Mouse (Mus musculus): ENCODE results near the gene Chil1. TPM values are rescaled to one million over a fixed set of nuclear protein-coding genes. Genes with fewer than 3 reads are reported as not detected.

Gene Chil1
- polyA plus RNA-seq, 1 experiment from 2014 or later = 19.3 TPM

- H3K9me3 ChIP-seq (ENCODE audit: low read length) = no peaks in the 10 kb centered on the region
- WGBS (ENCODE audit: insufficient replicate concordance) = 53% methylated on average over 11 of the region's 11 CpGs
- H3K36me3 ChIP-seq (replicated peaks; ENCODE audit: insufficient read depth, low read length) = no peaks in the 10 kb centered on the region
- peak overlapping the region; percentile 26 for H3K27ac ChIP-seq (ENCODE audit: low read depth)
- H3K4me3 ChIP-seq (ENCODE audit: low read depth, low read length) = no peak overlapping the region
- DNase-seq (peak; percentile 49), ATAC-seq (no peak)
- H3K27me3 ChIP-seq (ENCODE audit: insufficient read depth, low read length) = no peaks in the 10 kb centered on the region
- H3K4me2 ChIP-seq (ENCODE audit: low read depth, low read length) = no peak overlapping the region
- no peak for TF ChIP-seq EP300 (IDR thresholded peaks at IDR 0.05; ENCODE audit: low read depth)
- no peak for TF ChIP-seq CTCF (IDR thresholded peaks at IDR 0.05; ENCODE audit: low read depth)
- H3K9ac ChIP-seq (replicated peaks) = no peak overlapping the region
- peaks cover 26% of the 10 kb centered on the region for H3K4me1 ChIP-seq (ENCODE audit: insufficient read depth)
These were observed 34.0 kb downstream of the Chil1 start for GRCm38 (mm10) chr1:134215751-134216628.

GRCm38 (mm10) chr1:134216629-134216971 lies 34.6 kb downstream of the Chil1 start:
- Histone ChIP-seq H3K36me3 (replicated peaks; ENCODE audit: insufficient read depth, low read length) (no peaks in the 10 kb centered on the region), H3K9me3 (ENCODE audit: low read length) (no peaks in the 10 kb centered on the region), H3K4me1 (ENCODE audit: insufficient read depth) (peaks cover 32% of the 10 kb centered on the region), H3K27ac (ENCODE audit: low read depth) (peak overlapping the region; percentile 39; the same call in 1 of the 2 replicates), H3K9ac (replicated peaks) (no peak overlapping the region), H3K4me3 (ENCODE audit: low read depth, low read length) (no peak overlapping the region), H3K27me3 (ENCODE audit: insufficient read depth, low read length) (no peaks in the 10 kb centered on the region), H3K4me2 (ENCODE audit: low read depth, low read length) (no peak overlapping the region)
- 72% methylated on average over 2 of the region's 2 CpGs for WGBS (ENCODE audit: insufficient replicate concordance)
- TF ChIP-seq CTCF (IDR thresholded peaks at IDR 0.05; ENCODE audit: low read depth) = no peak
- TF ChIP-seq EP300 (IDR thresholded peaks at IDR 0.05; ENCODE audit: low read depth) = no peak
- DNase-seq (no peak), ATAC-seq (no peak)

GRCm38 (mm10) chr1:134217028-134217481 lies 35.1 kb downstream of the Chil1 start:
- peak; percentile 22; the same call in 1 of the 2 replicates for ATAC-seq
- Histone ChIP-seq H3K4me1 (ENCODE audit: insufficient read depth) (peaks cover 33% of the 10 kb centered on the region), H3K9ac (replicated peaks) (no peak overlapping the region), H3K27me3 (ENCODE audit: insufficient read depth, low read length) (no peaks in the 10 kb centered on the region), H3K36me3 (replicated peaks; ENCODE audit: insufficient read depth, low read length) (no peaks in the 10 kb centered on the region), H3K4me2 (ENCODE audit: low read depth, low read length) (no peak overlapping the region), H3K9me3 (ENCODE audit: low read length) (no peaks in the 10 kb centered on the region), H3K4me3 (ENCODE audit: low read depth, low read length) (no peak overlapping the region), H3K27ac (ENCODE audit: low read depth) (peak overlapping the region; percentile 39; the same call in 1 of the 2 replicates)
- peak; percentile 26 for DNase-seq
- WGBS (ENCODE audit: insufficient replicate concordance) = 49% methylated on average over 12 of the region's 12 CpGs
- TF ChIP-seq CTCF (IDR thresholded peaks at IDR 0.05; ENCODE audit: low read depth) (no peak), EP300 (IDR thresholded peaks at IDR 0.05; ENCODE audit: low read depth) (no peak)

- 0 out of 2 replicates have a peak overlapping the region, but pooled peaks have one; percentile 45 for H3K27ac ChIP-seq (ENCODE audit: low read depth)
These were observed 36.0 kb downstream of the Chil1 start for GRCm38 (mm10) chr1:134217942-134218341.

GRCm38 (mm10) chr1:134219608-134220007 lies 37.6 kb downstream of the Chil1 start:
- 77% methylated on average over 5 of the region's 5 CpGs for WGBS (ENCODE audit: insufficient replicate concordance)
- Histone ChIP-seq H3K4me2 (ENCODE audit: low read depth, low read length) (no peak overlapping the region), H3K4me3 (ENCODE audit: low read depth, low read length) (no peak overlapping the region), H3K4me1 (ENCODE audit: insufficient read depth) (peaks cover 43% of the 10 kb centered on the region), H3K27ac (ENCODE audit: low read depth) (no peak overlapping the region), H3K9ac (replicated peaks) (no peak overlapping the region), H3K36me3 (replicated peaks; ENCODE audit: insufficient read depth, low read length) (no peaks in the 10 kb centered on the region), H3K27me3 (ENCODE audit: insufficient read depth, low read length) (no peaks in the 10 kb centered on the region), H3K9me3 (ENCODE audit: low read length) (no peaks in the 10 kb centered on the region)
- ATAC-seq = no peak
- TF ChIP-seq EP300 (IDR thresholded peaks at IDR 0.05; ENCODE audit: low read depth) (no peak), CTCF (IDR thresholded peaks at IDR 0.05; ENCODE audit: low read depth) (no peak)
- no peak for DNase-seq

More at GRCm38 (mm10) chr1:134217942-134218341, 36.0 kb downstream of the Chil1 start:
- ATAC-seq = no peak
- Histone ChIP-seq H3K27me3 (ENCODE audit: insufficient read depth, low read length) (no peaks in the 10 kb centered on the region), H3K4me1 (ENCODE audit: insufficient read depth) (peaks cover 37% of the 10 kb centered on the region), H3K4me3 (ENCODE audit: low read depth, low read length) (no peak overlapping the region), H3K36me3 (replicated peaks; ENCODE audit: insufficient read depth, low read length) (no peaks in the 10 kb centered on the region), H3K9me3 (ENCODE audit: low read length) (no peaks in the 10 kb centered on the region), H3K4me2 (ENCODE audit: low read depth, low read length) (no peak overlapping the region), H3K9ac (replicated peaks) (no peak overlapping the region; the same call in 1 of the 2 replicates)
- 56% methylated on average over 3 of the region's 3 CpGs for WGBS (ENCODE audit: insufficient replicate concordance)
- TF ChIP-seq CTCF (IDR thresholded peaks at IDR 0.05; ENCODE audit: low read depth) (no peak), EP300 (IDR thresholded peaks at IDR 0.05; ENCODE audit: low read depth) (no peak)
- DNase-seq = no peak

- 39% methylated on average over 1 of the region's 1 CpGs for WGBS (ENCODE audit: insufficient replicate concordance)
- TF ChIP-seq CTCF (IDR thresholded peaks at IDR 0.05; ENCODE audit: low read depth) (no peak), EP300 (IDR thresholded peaks at IDR 0.05; ENCODE audit: low read depth) (no peak)
- DNase-seq (no peak), ATAC-seq (no peak)
- Histone ChIP-seq H3K9ac (replicated peaks) (no peak overlapping the region), H3K4me2 (ENCODE audit: low read depth, low read length) (no peak overlapping the region), H3K4me1 (ENCODE audit: insufficient read depth) (peaks cover 35% of the 10 kb centered on the region), H3K4me3 (ENCODE audit: low read depth, low read length) (no peak overlapping the region), H3K27me3 (ENCODE audit: insufficient read depth, low read length) (no peaks in the 10 kb centered on the region), H3K36me3 (replicated peaks; ENCODE audit: insufficient read depth, low read length) (no peaks in the 10 kb centered on the region), H3K27ac (ENCODE audit: low read depth) (peak overlapping the region; percentile 82; the same call in 1 of the 2 replicates), H3K9me3 (ENCODE audit: low read length) (no peaks in the 10 kb centered on the region)
These were observed 39.2 kb downstream of the Chil1 start for GRCm38 (mm10) chr1:134221172-134221571.

Data from liver, postnatal 0 days (tissue).